Mouse (Mus musculus) ES-Bruce4 (cell line): ENCODE results near the gene Wwc2. TPM values are rescaled to one million over a fixed set of nuclear protein-coding genes. Genes with fewer than 3 reads are reported as not detected.

Experiments used
- H3K27ac ChIP-seq: 2 replicates; pipeline ENCODE4 v1.5.1; 2012; ENCODE audit warnings: low read length, inconsistent platforms; ENCODE audit not compliant: insufficient read depth
- H3K27me3 ChIP-seq: 2 replicates; pipeline ENCODE4 v1.6.1; 2012; ENCODE audit warnings: mild to moderate bottlenecking, low read length, inconsistent platforms; ENCODE audit not compliant: control insufficient read depth, poor library complexity, insufficient read depth, severe bottlenecking
- H3K36me3 ChIP-seq: 2 replicates; pipeline ENCODE4 v1.6.1; 2012; ENCODE audit warnings: inconsistent platforms, mild to moderate bottlenecking, low read length, moderate library complexity; ENCODE audit not compliant: control insufficient read depth, poor library complexity, insufficient read depth, severe bottlenecking
- H3K4me1 ChIP-seq: one replicate; pipeline ENCODE4 v1.8.1; 2011; ENCODE audit warnings: low read length; ENCODE audit not compliant: control insufficient read depth, insufficient read depth
- H3K4me3 ChIP-seq: 2 replicates; pipeline ENCODE4 v1.5.1; 2011; ENCODE audit warnings: low read depth, mild to moderate bottlenecking, low read length
- H3K9ac ChIP-seq: 2 replicates; pipeline ENCODE4 v1.6.1; 2012; ENCODE audit warnings: low read depth, mild to moderate bottlenecking, inconsistent platforms; ENCODE audit not compliant: poor library complexity, severe bottlenecking
- H3K9me3 ChIP-seq: replicated peaks from 2 replicates; pipeline ENCODE4 v1.6.1; 2012; ENCODE audit warnings: mild to moderate bottlenecking, low read length, inconsistent platforms; ENCODE audit not compliant: control insufficient read depth, poor library complexity, insufficient read depth, severe bottlenecking
- CTCF ChIP-seq: IDR thresholded peaks from one replicate; pipeline ENCODE4 v1.8.1; 2011; ENCODE audit warnings: low read depth, low read length
- EP300 ChIP-seq: IDR thresholded peaks from 2 replicates; pipeline ENCODE4 v1.6.1; 2011; ENCODE audit warnings: low read depth, low read length; ENCODE audit not compliant: insufficient read depth
- POLR2A ChIP-seq: IDR thresholded peaks from one replicate; pipeline ENCODE4 v1.8.1; 2011; ENCODE audit warnings: low read length; ENCODE audit not compliant: insufficient read depth
- polyA plus RNA-seq: library from polyadenylated mRNA; stranded (reverse); fragments of >200 nt; gene quantifications from 2 replicates; pipeline ENCODE4 v1.2.4, GENCODE M21; 2011; ENCODE audit warnings: low read depth; ENCODE audit not compliant: missing spikeins, insufficient read depth, insufficient read length

The Wwc2 gene
- polyA plus RNA-seq, 1 experiment = 42.2 TPM

DNA sequence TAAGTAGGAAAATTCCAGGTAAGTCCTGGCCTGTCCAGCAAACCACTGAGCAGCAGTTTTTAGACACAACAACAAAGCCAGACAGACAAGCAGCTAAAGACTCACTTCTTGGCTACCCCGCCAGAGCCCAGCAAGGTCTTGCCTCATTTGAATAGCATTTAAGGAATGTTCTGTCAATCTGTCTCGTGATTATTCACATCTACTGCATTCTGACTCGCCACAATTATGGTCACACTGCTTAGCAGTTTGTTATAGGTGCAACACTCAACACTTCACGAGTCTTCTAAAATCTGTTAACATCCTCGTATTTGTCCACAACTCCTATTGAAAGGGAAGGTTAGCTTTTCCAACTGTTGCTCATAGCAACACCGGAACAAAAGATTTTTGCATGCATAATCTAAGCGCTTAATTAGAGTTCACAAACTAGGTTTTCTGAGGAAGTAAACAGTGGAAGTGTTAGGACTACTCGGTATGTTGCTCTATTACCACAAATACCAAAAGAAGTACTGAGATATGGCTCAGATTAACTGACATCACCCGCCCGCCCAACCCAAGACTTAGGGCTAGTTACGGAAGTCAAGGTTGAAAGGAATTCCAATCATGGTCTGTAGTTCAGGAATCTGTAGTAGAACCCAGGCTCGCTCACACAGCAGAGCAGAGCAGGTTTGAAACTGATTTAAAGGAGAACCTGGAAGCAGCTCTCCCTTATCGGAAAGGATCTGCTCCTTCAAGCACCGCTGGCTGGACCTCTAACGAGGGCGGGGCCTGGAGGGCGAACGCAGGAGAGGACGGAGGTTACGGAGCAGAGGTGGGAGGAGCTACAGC, 16.4 kb downstream of the Wwc2 start:
- Histone ChIP-seq H3K27ac (peak overlapping the region; percentile 76), H3K4me3 (peak overlapping the region; percentile 9), H3K36me3 (no peaks in the 10 kb centered on the region), H3K9ac (0 out of 2 replicates have a peak overlapping the region, but pooled peaks have one; percentile 9), H3K27me3 (no peaks in the 10 kb centered on the region), H3K9me3 (no peaks in the 10 kb centered on the region), H3K4me1 (no peaks in the 10 kb centered on the region)
- TF ChIP-seq POLR2A (no peak), CTCF (no peak), EP300 (0 out of 2 replicates have a peak, but pooled peaks have one; percentile 39)

DNA sequence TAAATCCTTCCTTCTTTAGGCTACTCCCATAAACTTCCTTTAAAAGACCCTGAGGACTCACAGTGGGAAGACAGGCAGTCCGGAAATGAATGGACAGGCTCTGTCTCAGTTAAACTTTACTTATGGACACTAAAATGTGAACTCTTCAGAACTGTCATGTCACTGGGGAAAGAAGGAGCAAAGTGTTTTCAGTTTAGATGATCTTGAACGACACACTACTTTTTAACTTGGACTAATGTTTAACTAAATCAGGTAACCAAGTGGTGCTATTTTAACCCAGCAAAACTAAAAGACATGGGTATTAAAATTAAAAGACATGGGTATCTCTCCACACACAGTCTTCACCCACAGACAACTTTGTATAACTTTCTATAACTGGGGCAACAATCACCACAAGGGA, 19.6 kb downstream of the Wwc2 start:
- Histone ChIP-seq H3K9ac (no peak overlapping the region), H3K27me3 (no peaks in the 10 kb centered on the region), H3K4me3 (no peak overlapping the region), H3K4me1 (no peaks in the 10 kb centered on the region), H3K36me3 (no peaks in the 10 kb centered on the region), H3K9me3 (no peaks in the 10 kb centered on the region), H3K27ac (no peak overlapping the region)
- no peak for TF ChIP-seq EP300
- no peak for TF ChIP-seq CTCF

DNA sequence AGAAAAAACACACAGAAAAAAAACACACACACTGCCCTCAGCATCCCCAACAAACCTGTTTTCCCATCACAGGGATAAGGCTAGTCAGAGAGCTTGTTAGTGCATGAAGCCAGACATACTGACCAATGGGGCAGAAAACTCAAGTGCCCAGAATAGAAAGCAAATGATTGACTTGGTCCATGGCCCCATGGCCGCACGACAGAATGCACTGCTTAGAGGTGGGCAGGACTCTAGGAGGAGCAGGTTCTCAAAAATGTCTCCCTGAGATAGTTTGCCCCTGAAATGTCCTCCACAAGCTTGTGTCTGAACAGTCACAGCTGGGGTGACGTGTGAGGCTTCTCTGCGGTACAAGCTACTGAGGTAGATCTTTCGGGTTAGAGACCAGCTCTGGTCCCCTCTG, 20.1 kb downstream of the Wwc2 start:
- H3K4me1 ChIP-seq = no peaks in the 10 kb centered on the region
- no peak overlapping the region for H3K4me3 ChIP-seq
- H3K27me3 ChIP-seq = no peaks in the 10 kb centered on the region
- H3K9me3 ChIP-seq = no peaks in the 10 kb centered on the region
- H3K27ac ChIP-seq = no peak overlapping the region
- H3K9ac ChIP-seq = no peak overlapping the region
- no peaks in the 10 kb centered on the region for H3K36me3 ChIP-seq
- TF ChIP-seq EP300 = no peak
- TF ChIP-seq POLR2A = no peak
- TF ChIP-seq CTCF = no peak

GRCm38 (mm10) chr8:47967045-47967920, 23.4 kb downstream of the Wwc2 start:
- no peaks in the 10 kb centered on the region for H3K36me3 ChIP-seq
- TF ChIP-seq CTCF = no peak
- H3K4me1 ChIP-seq = no peaks in the 10 kb centered on the region
- no peak overlapping the region for H3K9ac ChIP-seq
- no peaks in the 10 kb centered on the region for H3K27me3 ChIP-seq
- H3K27ac ChIP-seq = no peak overlapping the region
- no peak overlapping the region for H3K4me3 ChIP-seq
- H3K9me3 ChIP-seq = no peaks in the 10 kb centered on the region

DNA sequence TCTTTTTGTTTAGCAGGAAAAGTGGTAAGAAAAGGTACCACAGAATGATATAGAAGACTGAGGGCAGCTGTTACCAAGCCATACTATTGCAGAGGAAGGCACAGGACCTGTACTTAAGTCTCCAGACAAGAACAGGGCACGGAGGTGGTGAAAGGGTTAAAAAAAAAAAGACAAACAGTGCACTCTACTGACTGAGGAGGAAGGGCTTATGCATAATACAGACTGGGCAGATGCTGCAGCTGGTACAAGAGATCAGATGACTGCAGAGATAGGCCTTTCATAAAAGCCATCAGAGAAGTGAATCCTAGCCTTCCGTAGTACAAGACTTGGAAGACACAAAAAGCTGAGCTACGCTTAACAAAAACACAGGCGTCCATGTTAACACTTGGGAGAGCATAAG, 28.2 kb downstream of the Wwc2 start:
- H3K27me3 ChIP-seq = no peaks in the 10 kb centered on the region
- H3K36me3 ChIP-seq = no peaks in the 10 kb centered on the region
- H3K4me3 ChIP-seq = no peak overlapping the region
- no peaks in the 10 kb centered on the region for H3K4me1 ChIP-seq
- TF ChIP-seq EP300 = no peak
- TF ChIP-seq POLR2A = no peak
- TF ChIP-seq CTCF = no peak
- H3K27ac ChIP-seq = no peak overlapping the region
- H3K9me3 ChIP-seq = no peaks in the 10 kb centered on the region
- H3K9ac ChIP-seq = no peak overlapping the region

- no peak overlapping the region for H3K9ac ChIP-seq
- H3K4me1 ChIP-seq = no peaks in the 10 kb centered on the region
- no peak overlapping the region for H3K4me3 ChIP-seq
- no peaks in the 10 kb centered on the region for H3K36me3 ChIP-seq
- no peaks in the 10 kb centered on the region for H3K9me3 ChIP-seq
- no peak for TF ChIP-seq CTCF
- TF ChIP-seq POLR2A = no peak
- TF ChIP-seq EP300 = no peak
- no peak overlapping the region for H3K27ac ChIP-seq
- no peaks in the 10 kb centered on the region for H3K27me3 ChIP-seq
Measured at GRCm38 (mm10) chr8:47962005-47962404, 28.7 kb downstream of the Wwc2 start.
